Mouse (Mus musculus): Measurements from ENCODE around the gene Fan1. TPM values are rescaled to one million over a fixed set of nuclear protein-coding genes. Genes with fewer than 3 reads are reported as not detected.

The Fan1 gene
- 1.5 and 1.6 TPM in 2 replicates for polyA plus RNA-seq (2015; fragmentation: Nextera tagmentation; extraction: Ambion mirVana)

DNA sequence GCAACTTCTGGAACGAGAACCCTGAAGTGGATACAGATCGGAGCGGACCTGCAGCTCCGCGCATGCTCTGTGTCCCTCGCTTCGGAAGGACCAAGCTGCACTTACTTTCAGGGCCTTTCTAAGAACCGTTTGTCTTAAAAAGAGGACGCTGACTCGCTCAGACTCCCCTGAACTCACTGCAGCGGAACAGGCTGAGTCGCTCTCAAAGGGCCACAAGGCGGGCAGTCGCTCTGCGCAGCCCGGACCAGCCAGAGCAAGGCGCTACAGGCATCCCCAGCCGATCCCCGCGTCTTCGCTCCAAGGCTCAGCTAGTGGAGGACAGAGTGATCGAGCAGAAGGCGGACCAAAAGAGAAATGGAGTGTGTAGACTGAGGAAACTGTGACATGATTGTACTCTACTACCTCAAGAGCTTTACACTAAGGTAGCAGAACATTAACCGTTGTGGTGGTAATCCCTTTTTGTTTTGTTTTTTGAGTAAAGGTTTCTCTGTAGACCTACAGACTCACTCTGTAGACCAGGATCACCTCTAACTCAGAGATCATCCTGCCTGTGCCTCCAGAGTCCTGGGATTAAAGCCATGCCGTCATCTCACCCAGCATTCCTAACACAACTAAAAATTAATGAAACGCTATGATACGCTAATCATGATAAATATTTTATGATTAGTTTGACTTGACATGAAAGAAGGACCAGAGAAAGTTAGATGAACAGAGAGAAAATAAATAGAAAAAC is at the start of gene Fan1:
Gene Fan1, minus strand, starts transcription at position 266 of the 733 bp plus-strand sequence.
- peak; percentile 89 for DNase-seq
- Histone ChIP-seq H3K36me3 (replicated peaks; ENCODE audit: insufficient read depth, low read length) (peaks cover 20% of the 10 kb centered on the region), H3K4me2 (ENCODE audit: low read depth, low read length) (peak within 1 kb of the TSS; percentile 83), H3K27me3 (ENCODE audit: insufficient read depth, low read length) (no peaks in the 10 kb centered on the region), H3K9me3 (ENCODE audit: low read length) (no peaks in the 10 kb centered on the region), H3K4me1 (ENCODE audit: insufficient read depth) (peaks cover 7% of the 10 kb centered on the region), H3K9ac (replicated peaks) (peak within 1 kb of the TSS; percentile 73), H3K27ac (ENCODE audit: low read depth) (peak within 1 kb of the TSS; percentile 87), H3K4me3 (ENCODE audit: low read depth, low read length) (peak within 1 kb of the TSS; percentile 68)
- peak; percentile 53 for TF ChIP-seq CTCF (IDR thresholded peaks at IDR 0.05; ENCODE audit: low read depth)
- TF ChIP-seq EP300 (IDR thresholded peaks at IDR 0.05; ENCODE audit: low read depth): no peak
- ATAC-seq: peak; percentile 98
- WGBS (ENCODE audit: insufficient replicate concordance): 4% methylated on average over 27 of the region's 27 CpGs

DNA sequence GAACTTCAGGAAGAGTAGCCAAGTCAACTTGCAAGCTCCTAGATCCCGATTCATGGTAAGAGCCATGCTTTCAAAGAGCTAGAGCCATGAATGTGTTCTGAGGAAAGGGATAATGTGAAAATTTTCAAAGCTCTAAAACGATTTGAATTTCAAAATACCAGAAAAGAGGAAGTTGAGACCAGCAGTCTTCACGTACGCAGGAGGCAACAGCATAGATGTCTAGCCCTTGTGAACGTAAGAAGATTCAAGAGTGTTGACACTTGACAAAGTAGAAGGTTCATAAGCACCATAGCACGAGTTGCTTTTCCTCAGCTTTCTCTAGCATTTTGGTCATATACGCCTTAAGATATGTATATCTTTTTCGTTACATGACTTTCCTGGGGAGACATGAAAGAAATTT is 30.1 kb upstream of the Fan1 start:
- 61% methylated on average over 8 of the region's 8 CpGs for WGBS (ENCODE audit: insufficient replicate concordance)
- H3K9ac ChIP-seq (replicated peaks): no peak overlapping the region
- ATAC-seq (no peak), DNase-seq (no peak)
- no peak overlapping the region for H3K4me3 ChIP-seq (ENCODE audit: low read depth, low read length)
- no peaks in the 10 kb centered on the region for H3K9me3 ChIP-seq (ENCODE audit: low read length)
- no peak for TF ChIP-seq CTCF (IDR thresholded peaks at IDR 0.05; ENCODE audit: low read depth)
- no peak for TF ChIP-seq EP300 (IDR thresholded peaks at IDR 0.05; ENCODE audit: low read depth)
- H3K4me1 ChIP-seq (ENCODE audit: insufficient read depth): no peaks in the 10 kb centered on the region
- H3K4me2 ChIP-seq (ENCODE audit: low read depth, low read length): no peak overlapping the region
- H3K27me3 ChIP-seq (ENCODE audit: insufficient read depth, low read length): no peaks in the 10 kb centered on the region
- no peak overlapping the region for H3K27ac ChIP-seq (ENCODE audit: low read depth)
- peaks cover 18% of the 10 kb centered on the region for H3K36me3 ChIP-seq (replicated peaks; ENCODE audit: insufficient read depth, low read length)

DNA sequence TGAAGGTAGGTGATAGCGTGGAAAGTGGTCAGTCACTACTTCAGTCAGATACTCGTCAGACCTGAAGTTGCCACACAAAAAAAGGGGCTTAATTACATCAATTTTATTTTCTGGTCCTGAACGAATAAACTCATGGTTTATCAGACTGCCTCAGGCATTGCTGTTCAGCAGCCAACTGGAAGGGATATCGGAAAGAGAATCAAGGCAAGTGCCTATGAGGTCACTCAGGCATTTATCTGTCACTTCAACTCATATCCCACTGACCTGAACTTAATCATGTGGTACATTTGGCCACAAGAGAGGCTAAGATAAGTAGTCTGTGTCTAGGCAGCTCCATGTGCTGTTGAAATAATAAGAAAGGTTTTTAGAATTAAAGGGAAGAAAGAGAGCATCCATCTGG is 28.6 kb upstream of the Fan1 start:
- TF ChIP-seq EP300 (IDR thresholded peaks at IDR 0.05; ENCODE audit: low read depth): no peak
- no peak for TF ChIP-seq CTCF (IDR thresholded peaks at IDR 0.05; ENCODE audit: low read depth)
- Histone ChIP-seq H3K27me3 (ENCODE audit: insufficient read depth, low read length) (no peaks in the 10 kb centered on the region), H3K36me3 (replicated peaks; ENCODE audit: insufficient read depth, low read length) (peaks cover 18% of the 10 kb centered on the region), H3K9me3 (ENCODE audit: low read length) (no peaks in the 10 kb centered on the region), H3K4me2 (ENCODE audit: low read depth, low read length) (no peak overlapping the region), H3K4me1 (ENCODE audit: insufficient read depth) (no peaks in the 10 kb centered on the region), H3K27ac (ENCODE audit: low read depth) (no peak overlapping the region), H3K4me3 (ENCODE audit: low read depth, low read length) (no peak overlapping the region), H3K9ac (replicated peaks) (no peak overlapping the region)
- DNase-seq (no peak), ATAC-seq (no peak)
- WGBS (ENCODE audit: insufficient replicate concordance): 75% methylated on average over 4 of the region's 4 CpGs

DNA sequence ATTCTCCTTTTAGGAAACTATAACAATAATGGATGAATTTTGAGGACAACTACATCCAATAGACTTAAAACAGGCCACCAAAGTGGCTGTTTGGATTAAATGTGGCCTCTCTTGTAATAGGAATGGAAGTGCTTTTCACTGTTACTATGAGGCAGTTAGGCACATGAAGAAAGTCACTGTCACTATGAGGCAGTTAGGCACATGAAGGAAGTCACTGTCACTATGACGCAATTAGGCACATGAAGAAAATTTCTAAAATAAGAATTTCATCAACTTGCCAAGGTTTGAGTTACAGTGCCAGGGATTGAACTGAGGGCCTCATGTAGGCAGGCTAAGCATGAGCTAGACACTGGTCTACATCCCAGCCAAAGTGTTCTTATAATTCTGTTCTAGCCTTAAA is 26.8 kb upstream of the Fan1 start:
- Histone ChIP-seq H3K27me3 (ENCODE audit: insufficient read depth, low read length) (no peaks in the 10 kb centered on the region), H3K4me2 (ENCODE audit: low read depth, low read length) (no peak overlapping the region), H3K9ac (replicated peaks) (no peak overlapping the region), H3K27ac (ENCODE audit: low read depth) (no peak overlapping the region), H3K4me3 (ENCODE audit: low read depth, low read length) (no peak overlapping the region), H3K36me3 (replicated peaks; ENCODE audit: insufficient read depth, low read length) (peaks cover 18% of the 10 kb centered on the region), H3K9me3 (ENCODE audit: low read length) (no peaks in the 10 kb centered on the region), H3K4me1 (ENCODE audit: insufficient read depth) (no peaks in the 10 kb centered on the region)
- no peak for TF ChIP-seq EP300 (IDR thresholded peaks at IDR 0.05; ENCODE audit: low read depth)
- TF ChIP-seq CTCF (IDR thresholded peaks at IDR 0.05; ENCODE audit: low read depth): no peak
- WGBS (ENCODE audit: insufficient replicate concordance): 78% methylated on average over 1 of the region's 1 CpGs
- DNase-seq: no peak
- ATAC-seq: no peak

DNA sequence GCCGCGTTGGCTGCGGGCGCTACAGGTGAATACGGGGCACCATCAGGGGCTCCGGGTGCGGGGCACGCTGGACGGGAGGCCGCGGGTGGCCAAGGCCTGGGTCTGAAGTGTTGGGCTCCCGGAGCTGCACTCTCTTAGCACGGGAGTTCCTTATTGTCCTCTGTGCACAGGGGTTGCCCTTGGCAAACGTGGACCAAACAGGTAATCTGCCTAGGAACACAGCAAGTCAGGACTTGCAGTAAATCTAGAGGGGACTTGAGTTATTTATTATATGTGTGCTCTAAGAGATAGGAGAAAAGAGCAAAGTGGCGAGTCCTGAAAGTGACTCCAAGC is 18.9 kb upstream of the Fan1 start:
- under 1% methylated on average over 15 of the region's 15 CpGs for WGBS (ENCODE audit: insufficient replicate concordance)
- Histone ChIP-seq H3K4me2 (ENCODE audit: low read depth, low read length) (peak overlapping the region; percentile 94), H3K4me1 (ENCODE audit: insufficient read depth) (peaks cover 20% of the 10 kb centered on the region), H3K36me3 (replicated peaks; ENCODE audit: insufficient read depth, low read length) (peaks cover 14% of the 10 kb centered on the region), H3K9me3 (ENCODE audit: low read length) (no peaks in the 10 kb centered on the region), H3K27ac (ENCODE audit: low read depth) (peak overlapping the region; percentile 92), H3K27me3 (ENCODE audit: insufficient read depth, low read length) (no peaks in the 10 kb centered on the region), H3K4me3 (ENCODE audit: low read depth, low read length) (peak overlapping the region; percentile 85), H3K9ac (replicated peaks) (peak overlapping the region; percentile 86)
- TF ChIP-seq EP300 (IDR thresholded peaks at IDR 0.05; ENCODE audit: low read depth) (no peak), CTCF (IDR thresholded peaks at IDR 0.05; ENCODE audit: low read depth) (no peak)
- ATAC-seq: peak; percentile 22
- no peak for DNase-seq

DNA sequence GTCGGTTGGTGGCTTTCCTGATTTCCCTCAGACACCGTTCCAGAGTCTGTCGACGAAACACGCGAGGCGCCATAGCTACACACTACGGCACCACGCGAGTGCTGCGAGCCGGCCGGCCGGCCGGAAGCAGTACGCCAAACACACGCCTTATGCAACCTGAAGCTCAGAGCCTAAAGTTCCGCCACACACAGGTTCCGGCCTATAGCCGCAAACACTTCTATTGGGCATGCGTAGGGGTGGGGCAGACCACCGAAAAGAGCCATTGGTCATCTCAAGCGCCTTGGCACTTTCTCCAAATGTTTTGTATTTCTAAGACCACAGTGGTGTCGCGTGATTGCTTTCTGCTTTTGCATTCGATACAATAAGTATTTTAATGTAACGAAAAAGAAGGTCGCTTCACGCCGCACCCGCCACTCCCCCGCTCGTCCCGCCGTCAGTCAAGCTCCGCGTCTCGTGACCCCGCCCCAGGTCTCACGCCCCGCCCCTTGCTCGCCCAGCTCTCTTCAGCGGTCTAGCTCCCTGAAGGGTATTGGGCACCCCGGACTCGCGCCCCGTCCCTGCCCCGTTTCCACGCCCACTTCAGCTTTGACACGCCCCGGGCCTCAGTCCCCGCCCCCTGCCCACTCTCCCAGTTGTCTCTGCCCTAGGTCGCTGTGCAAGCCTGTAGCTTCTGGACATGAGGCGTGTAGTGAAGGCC is 18.4 kb upstream of the Fan1 start, which contains the start of the genes Mphosph10 and Mcee:
Gene Mphosph10, minus strand, starts transcription at position 147 of the 697 bp plus-strand sequence.
Gene Mcee, plus strand, starts transcription at position 486 of the 697 bp plus-strand sequence.
- Histone ChIP-seq H3K4me2 (ENCODE audit: low read depth, low read length) (peak within 1 kb of the TSS; percentile 94), H3K4me3 (ENCODE audit: low read depth, low read length) (peak within 1 kb of the TSS; percentile 85), H3K27me3 (ENCODE audit: insufficient read depth, low read length) (no peaks in the 10 kb centered on the region), H3K9me3 (ENCODE audit: low read length) (no peaks in the 10 kb centered on the region), H3K36me3 (replicated peaks; ENCODE audit: insufficient read depth, low read length) (peaks cover 18% of the 10 kb centered on the region), H3K27ac (ENCODE audit: low read depth) (peak within 1 kb of the TSS; percentile 92), H3K9ac (replicated peaks) (peak within 1 kb of the TSS; percentile 86), H3K4me1 (ENCODE audit: insufficient read depth) (peaks cover 20% of the 10 kb centered on the region)
- ATAC-seq (peak; percentile 98), DNase-seq (peak; percentile 100)
- peak; percentile 67 for TF ChIP-seq EP300 (IDR thresholded peaks at IDR 0.05; ENCODE audit: low read depth)
- TF ChIP-seq CTCF (IDR thresholded peaks at IDR 0.05; ENCODE audit: low read depth): no peak
- WGBS (ENCODE audit: insufficient replicate concordance): under 1% methylated on average over 54 of the region's 54 CpGs
